Mouse (Mus musculus) testis, adult 2 months (tissue): ENCODE measurements at regions not wholly inside any gene's neighbourhood (a gene's known extent, or its start where the extent isn't known, plus 50 kb on each side); places are given as distances from the start of the nearest gene placed in this dataset.

Experiments
- CTCF ChIP-seq: fragments of 200-500 bp; IDR thresholded peaks from 2 replicates; pipeline ENCODE4 v1.5.1; 2012; ENCODE audit warnings: low read depth, mild to moderate bottlenecking, inconsistent platforms, low read length, moderate library complexity; ENCODE audit not compliant: control insufficient read depth, insufficient read depth, insufficient replicate concordance
- POLR2A ChIP-seq: fragments of 200-500 bp; IDR thresholded peaks from 2 replicates; pipeline ENCODE4 v1.6.1; 2012; ENCODE audit warnings: low read depth, mild to moderate bottlenecking, inconsistent platforms, low read length, moderate library complexity; ENCODE audit not compliant: control insufficient read depth

DNA sequence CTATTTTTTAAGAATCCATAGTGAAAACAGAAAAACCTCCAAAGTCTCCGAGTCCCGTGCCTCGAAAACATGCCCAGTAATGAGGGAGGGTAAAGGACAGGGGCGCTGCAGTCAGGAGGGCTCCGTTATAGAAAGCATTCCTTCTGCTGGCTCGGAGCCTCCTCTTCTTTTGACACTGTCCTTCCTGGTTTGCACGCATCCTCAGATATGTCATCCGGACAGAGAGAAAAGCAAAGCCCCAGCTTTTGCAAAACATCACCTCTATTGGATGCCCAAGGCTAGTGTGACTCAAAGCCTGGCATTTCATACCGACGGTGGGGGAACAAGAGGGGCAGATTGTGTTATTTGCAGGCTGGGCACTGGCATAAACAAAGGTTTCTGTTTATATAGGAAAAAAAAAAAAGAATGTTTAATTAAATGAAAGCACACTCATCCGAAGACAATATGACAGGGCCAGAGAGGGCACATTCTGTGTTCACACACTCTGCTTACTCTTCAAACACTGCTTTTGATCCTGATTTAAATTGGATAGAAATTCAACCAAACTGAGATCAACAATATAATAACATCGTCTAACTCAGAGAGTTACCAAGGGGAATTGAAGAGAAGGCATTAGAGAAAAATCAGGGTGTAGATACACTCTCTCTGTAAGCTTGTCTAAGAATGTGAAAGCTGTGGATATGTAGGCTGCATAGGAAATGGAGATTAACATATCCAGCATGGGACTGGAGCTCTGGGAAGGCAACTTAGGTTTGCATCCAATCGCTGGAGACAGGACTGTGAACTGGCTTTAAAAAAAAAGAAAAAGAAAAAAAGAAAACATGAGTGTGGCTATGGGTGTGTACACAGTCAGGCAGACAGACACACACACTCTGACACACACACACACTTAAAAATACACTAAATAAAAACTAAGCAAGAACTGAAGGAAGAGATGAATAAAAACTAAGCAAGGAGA lies 688.7 kb upstream of the Ptbp2 start:
- no peak for TF ChIP-seq POLR2A
- no peak for TF ChIP-seq CTCF
